Mouse (Mus musculus) erythroblast, embryonic 14.5 days (primary cell): ENCODE measurements around the gene Yif1a.

Experiments used
- GATA1 ChIP-seq: IDR thresholded peaks from 2 replicates; pipeline ENCODE4 v1.6.1; 2012; ENCODE audit warnings: low read length, inconsistent platforms, mixed read lengths
- TAL1 ChIP-seq: IDR thresholded peaks from 3 replicates; pipeline ENCODE4 v1.6.1; 2012; ENCODE audit warnings: low read length, inconsistent platforms, mixed read lengths

DNA sequence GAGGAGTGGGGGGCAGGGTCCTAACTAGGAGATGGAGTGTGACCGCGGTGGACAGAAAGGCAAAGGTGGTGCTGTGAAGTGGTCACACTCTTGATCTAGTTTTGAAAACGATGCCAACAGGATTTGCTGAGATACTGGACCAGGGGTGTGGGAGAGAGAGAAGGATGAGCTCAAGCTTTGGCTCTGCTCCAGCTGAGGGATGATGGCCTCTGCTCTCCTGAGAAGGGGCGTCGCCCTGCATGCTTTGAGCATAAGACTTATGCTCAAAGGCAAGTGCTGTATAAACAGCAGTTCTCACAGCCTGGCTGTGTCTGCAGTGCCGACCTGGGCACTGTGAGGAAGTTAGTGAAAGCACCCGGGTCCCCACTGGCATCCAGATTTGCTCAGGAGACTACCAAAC is 23.2 kb upstream of the Yif1a start:
- TF ChIP-seq GATA1, result no peak
- TF ChIP-seq TAL1, result no peak
